30 mouse cellular contexts compared by ENCODE assay signal in genomic region chr6:28032006-28032405, GRCm38 (mm10).
"Had no signal": no experiment of that assay in that cellular context is flagged by ENCODE, and none has a peak within 500 bp of the region (broad histone marks: within the 10 kb centered on the region; RNA-seq: fewer than 3 reads in every experiment).

No protein-coding gene starts in this region.

- DNase-seq: left cerebral cortex, postnatal 4 days; liver; liver, embryonic 13.5 days; lung, adult 18-20 months; lung, adult 2 months; lung, embryonic 14.5 days; lung, postnatal 10 days; lung, postnatal 14 days; lung, postnatal 36 days; lung, postnatal 4 days; midbrain, embryonic 14.5 days had no signal

- H3K27ac ChIP-seq: left cerebral cortex, adult 2 months; limb, embryonic 10.5 days; limb, embryonic 12.5 days; limb, embryonic 13.5 days; limb, embryonic 15.5 days; liver, embryonic 13.5 days; liver, embryonic 14.5 days; liver, embryonic 15.5 days; lung, embryonic 15.5 days; macrophage; midbrain, embryonic 10.5 days; midbrain, embryonic 12.5 days; midbrain, embryonic 13.5 days; midbrain, embryonic 15.5 days; neural tube, embryonic 12.5 days had no signal

- H3K4me2 ChIP-seq: limb, embryonic 12.5 days; limb, embryonic 13.5 days; limb, embryonic 15.5 days; liver, embryonic 13.5 days; liver, embryonic 15.5 days; lung, embryonic 14.5 days; lung, embryonic 15.5 days; midbrain, embryonic 11.5 days; midbrain, embryonic 12.5 days; midbrain, embryonic 13.5 days; midbrain, embryonic 15.5 days; neural tube, embryonic 12.5 days had no signal

- ATAC-seq: lung, postnatal 0 days; midbrain, embryonic 13.5 days; midbrain, embryonic 15.5 days; midbrain, embryonic 16.5 days had no signal

- H3K4me1 ChIP-seq: limb, embryonic 10.5 days; limb, embryonic 12.5 days; limb, embryonic 13.5 days; limb, embryonic 15.5 days; liver, embryonic 13.5 days; liver, embryonic 15.5 days; lung, embryonic 15.5 days; megakaryocyte, embryonic 14.5 days; midbrain, embryonic 10.5 days; midbrain, embryonic 12.5 days; midbrain, embryonic 13.5 days; midbrain, embryonic 15.5 days; neural tube, embryonic 12.5 days had no signal

- H3K36me3 ChIP-seq: limb, embryonic 10.5 days; limb, embryonic 12.5 days; limb, embryonic 13.5 days; limb, embryonic 15.5 days; liver, embryonic 13.5 days; liver, embryonic 15.5 days; lung, embryonic 15.5 days; midbrain, embryonic 10.5 days; midbrain, embryonic 12.5 days; midbrain, embryonic 13.5 days; midbrain, embryonic 15.5 days; neural tube, embryonic 12.5 days had no signal

- H3K4me3 ChIP-seq: left cerebral cortex, adult 2 months; limb, embryonic 10.5 days; limb, embryonic 12.5 days; limb, embryonic 13.5 days; limb, embryonic 15.5 days; liver, embryonic 13.5 days; liver, embryonic 15.5 days; lung, embryonic 15.5 days; megakaryocyte, embryonic 14.5 days; midbrain, embryonic 10.5 days; midbrain, embryonic 12.5 days; midbrain, embryonic 13.5 days; midbrain, embryonic 15.5 days; myocyte; neural tube, embryonic 12.5 days had no signal

- H3K9me3 ChIP-seq: limb, embryonic 10.5 days; limb, embryonic 12.5 days; limb, embryonic 13.5 days; limb, embryonic 15.5 days; liver, embryonic 13.5 days; liver, embryonic 15.5 days; lung, embryonic 15.5 days; megakaryocyte, embryonic 14.5 days; midbrain, embryonic 10.5 days; midbrain, embryonic 12.5 days; midbrain, embryonic 13.5 days; midbrain, embryonic 15.5 days; neural tube, embryonic 12.5 days had no signal

- H3K27me3 ChIP-seq: limb, embryonic 12.5 days; limb, embryonic 13.5 days; limb, embryonic 15.5 days; liver, embryonic 13.5 days; liver, embryonic 15.5 days; lung, embryonic 15.5 days; megakaryocyte, embryonic 14.5 days; midbrain, embryonic 12.5 days; midbrain, embryonic 13.5 days; midbrain, embryonic 15.5 days; neural tube, embryonic 12.5 days had no signal

- H3K9ac ChIP-seq: limb, embryonic 12.5 days; limb, embryonic 13.5 days; limb, embryonic 15.5 days; liver, embryonic 13.5 days; liver, embryonic 14.5 days; liver, embryonic 15.5 days; lung, embryonic 14.5 days; lung, embryonic 15.5 days; midbrain, embryonic 12.5 days; midbrain, embryonic 13.5 days; midbrain, embryonic 15.5 days; neural tube, embryonic 12.5 days had no signal
